Comparison of ENCODE assay signal across 25 mouse cellular contexts in genomic region chr8:93239884-93240283, GRCm38 (mm10). TPM values are rescaled to one million over a fixed set of nuclear protein-coding genes. Genes with fewer than 3 reads are reported as not detected.
"Had no signal": no experiment of that assay in that cellular context is flagged by ENCODE, and none has a peak within 500 bp of the region (broad histone marks: within the 10 kb centered on the region; RNA-seq: fewer than 3 reads in every experiment).

No protein-coding gene starts in this region.

- H3K27ac ChIP-seq: limb, embryonic 12.5 days; limb, embryonic 15.5 days; liver, embryonic 14.5 days; macrophage; midbrain, embryonic 12.5 days; midbrain, embryonic 15.5 days; neural tube, embryonic 12.5 days; neural tube, embryonic 15.5 days had no signal

- DNase-seq: kidney, adult 2 months; kidney, postnatal 10 days; kidney, postnatal 36 days; liver, postnatal 0 days; lung, embryonic 14.5 days; thymus, adult 2 months; thymus, postnatal 14 days; thymus, postnatal 4 days had no signal

- H3K36me3 ChIP-seq: limb, embryonic 12.5 days; limb, embryonic 15.5 days; midbrain, embryonic 12.5 days; midbrain, embryonic 15.5 days; neural tube, embryonic 12.5 days; neural tube, embryonic 15.5 days had no signal

- H3K4me3 ChIP-seq: limb, embryonic 12.5 days; limb, embryonic 15.5 days; midbrain, embryonic 12.5 days; midbrain, embryonic 15.5 days; neural tube, embryonic 12.5 days; neural tube, embryonic 15.5 days had no signal

- ATAC-seq: intestine, postnatal 0 days; liver, postnatal 0 days; lung, postnatal 0 days; midbrain, embryonic 15.5 days had no signal

- H3K9me3 ChIP-seq: limb, embryonic 12.5 days; limb, embryonic 15.5 days; midbrain, embryonic 12.5 days; midbrain, embryonic 15.5 days; neural tube, embryonic 12.5 days; neural tube, embryonic 15.5 days had no signal

- H3K27me3 ChIP-seq: limb, embryonic 12.5 days; limb, embryonic 15.5 days; midbrain, embryonic 12.5 days; midbrain, embryonic 15.5 days; neural tube, embryonic 12.5 days; neural tube, embryonic 15.5 days had no signal

- H3K4me2 ChIP-seq: limb, embryonic 12.5 days; limb, embryonic 15.5 days; liver, embryonic 11.5 days; lung, embryonic 14.5 days; midbrain, embryonic 12.5 days; midbrain, embryonic 15.5 days; neural tube, embryonic 12.5 days; neural tube, embryonic 15.5 days had no signal

- H3K4me1 ChIP-seq: limb, embryonic 12.5 days; limb, embryonic 15.5 days; midbrain, embryonic 12.5 days; midbrain, embryonic 15.5 days; neural tube, embryonic 12.5 days; neural tube, embryonic 15.5 days had no signal

- H3K9ac ChIP-seq: limb, embryonic 12.5 days; limb, embryonic 15.5 days; liver, embryonic 14.5 days; liver, postnatal 0 days; lung, embryonic 14.5 days; midbrain, embryonic 12.5 days; midbrain, embryonic 15.5 days; neural tube, embryonic 12.5 days; neural tube, embryonic 15.5 days had no signal

RNA-seq across cellular contexts. Expression of gene Ces1e, which starts 10.5 kb away (rescaled TPM):
- total RNA-seq: layer of hippocampus, postnatal 14 days; left cerebral cortex, adult 8-10 months; left cerebral cortex, postnatal 14 days; megakaryocyte, adult 5-6 weeks had no signal
- polyA plus RNA-seq: kidney, embryonic 14.5 days; limb, embryonic 12.5 days; limb, embryonic 15.5 days; liver, embryonic 11.5 days; macrophage; midbrain, embryonic 12.5 days; midbrain, embryonic 15.5 days; neural tube, embryonic 12.5 days; neural tube, embryonic 15.5 days had no signal

RNA-seq across cellular contexts. Expression of gene Ces1f, which starts 39.7 kb away (rescaled TPM):
- total RNA-seq: layer of hippocampus, postnatal 14 days; left cerebral cortex, postnatal 14 days; megakaryocyte, adult 5-6 weeks had no signal
- polyA plus RNA-seq: intestine, embryonic 14.5 days; kidney, embryonic 14.5 days; limb, embryonic 12.5 days; limb, embryonic 15.5 days; liver, embryonic 11.5 days; macrophage; midbrain, embryonic 12.5 days; midbrain, embryonic 15.5 days; neural tube, embryonic 12.5 days; neural tube, embryonic 15.5 days had no signal

RNA-seq across cellular contexts. Expression of gene Ces1d, which starts 42.2 kb away (rescaled TPM):
- total RNA-seq: layer of hippocampus, postnatal 14 days; left cerebral cortex, postnatal 14 days had no signal
- polyA plus RNA-seq: macrophage; neural tube, embryonic 12.5 days had no signal
